Mouse (Mus musculus) embryonic facial prominence, embryonic 11.5 days (tissue): ENCODE measurements at regions not wholly inside any gene's neighbourhood (a gene's known extent, or its start where the extent isn't known, plus 50 kb on each side); places are given as distances from the start of the nearest gene placed in this dataset.

ENCODE experiments used
- ATAC-seq: fragments of 200-750 bp; cut with Nextera tagmentation; replicated peaks from 2 replicates; pipeline ENCODE4 v1.8.0; 2017; ENCODE audit warnings: low read depth; ENCODE audit not compliant: insufficient number of reproducible peaks, low FRiP score, low TSS enrichment
- DNase-seq: peaks from one replicate; pipeline ENCODE4 v3.0.0-alpha.2; 2015; ENCODE audit warnings: low spot score
- H3K27ac ChIP-seq: fragments of 300-500 bp; sonication (generic); replicated peaks from 2 replicates; pipeline ENCODE4 v1.5.1; 2014; ENCODE audit warnings: mild to moderate bottlenecking, low read depth, low read length, control low read depth
- H3K27me3 ChIP-seq: fragments of 300-500 bp; sonication (generic); 2 replicates; pipeline ENCODE4 v1.6.1; 2014; ENCODE audit warnings: mild to moderate bottlenecking, low read length, moderate library complexity, mixed read lengths; ENCODE audit not compliant: control insufficient read depth, insufficient read depth
- H3K36me3 ChIP-seq: fragments of 300-500 bp; sonication (generic); replicated peaks from 2 replicates; pipeline ENCODE4 v1.6.1; 2014; ENCODE audit warnings: low read depth, mild to moderate bottlenecking, low read length, moderate library complexity, mixed read lengths; ENCODE audit not compliant: control insufficient read depth, insufficient read depth
- H3K4me1 ChIP-seq: fragments of 300-500 bp; sonication (generic); 2 replicates; pipeline ENCODE4 v1.6.1; 2014; ENCODE audit warnings: low read length, mixed read lengths; ENCODE audit not compliant: control insufficient read depth, insufficient read depth
- H3K4me2 ChIP-seq: fragments of 300-500 bp; sonication (generic); 2 replicates; pipeline ENCODE4 v1.6.1; 2014; ENCODE audit warnings: low read depth, mild to moderate bottlenecking, control low read depth, low read length, moderate library complexity
- H3K4me3 ChIP-seq: fragments of 300-500 bp; sonication (generic); 2 replicates; pipeline ENCODE4 v1.5.1; 2014; ENCODE audit warnings: low read depth, low read length, control low read depth
- H3K9ac ChIP-seq: fragments of 300-500 bp; sonication (generic); replicated peaks from 2 replicates; pipeline ENCODE4 v1.6.1; 2014; ENCODE audit warnings: mild to moderate bottlenecking, control low read depth, low read length
- H3K9me3 ChIP-seq: fragments of 300-500 bp; sonication (generic); replicated peaks from 2 replicates; pipeline ENCODE4 v1.6.1; 2016; ENCODE audit warnings: mild to moderate bottlenecking, low read length, inconsistent platforms, mixed read lengths; ENCODE audit not compliant: control insufficient read depth
- WGBS: fragments of 180-500 bp; shearing (Covaris S2); extraction: QIAGEN DNeasy Blood & Tissue Kit; methylation state at CpG from one replicate; pipeline ENCODE4 v1.1.7; 2014; 5-methylcytosine and 5-hydroxymethylcytosine counted together

- ATAC-seq (no peak), DNase-seq (no peak)
- H3K9ac ChIP-seq = no peak overlapping the region
- peaks cover 94% of the 10 kb centered on the region for H3K27me3 ChIP-seq
- H3K4me3 ChIP-seq = no peak overlapping the region
- H3K9me3 ChIP-seq = no peaks in the 10 kb centered on the region
- no peaks in the 10 kb centered on the region for H3K36me3 ChIP-seq
- no peak overlapping the region for H3K27ac ChIP-seq
- H3K4me1 ChIP-seq = peaks cover 9% of the 10 kb centered on the region
- H3K4me2 ChIP-seq = no peak overlapping the region
- WGBS = 9% methylated on average over 5 of the region's 5 CpGs
Measured at GRCm38 (mm10) chr7:79534381-79534780, 68.2 kb upstream of the Polg start.

GRCm38 (mm10) chr7:79532626-79533140 lies 66.5 kb upstream of the Polg start:
- Histone ChIP-seq H3K36me3 (no peaks in the 10 kb centered on the region), H3K4me2 (no peak overlapping the region), H3K27ac (no peak overlapping the region), H3K9me3 (no peaks in the 10 kb centered on the region), H3K4me3 (no peak overlapping the region), H3K9ac (no peak overlapping the region), H3K27me3 (peaks cover 84% of the 10 kb centered on the region), H3K4me1 (peaks cover 9% of the 10 kb centered on the region)
- DNase-seq (no peak), ATAC-seq (no peak)
- 67% methylated on average over 5 of the region's 5 CpGs for WGBS

GRCm38 (mm10) chr7:79531551-79532356 lies 65.6 kb upstream of the Polg start:
- WGBS = 11% methylated on average over 12 of the region's 12 CpGs
- no peak overlapping the region for H3K27ac ChIP-seq
- H3K4me2 ChIP-seq = no peak overlapping the region
- peaks cover 9% of the 10 kb centered on the region for H3K4me1 ChIP-seq
- DNase-seq (peak; percentile 29), ATAC-seq (peak; percentile 15; the same call in 1 of the 2 replicates)
- H3K9me3 ChIP-seq = no peaks in the 10 kb centered on the region
- H3K27me3 ChIP-seq = peaks cover 78% of the 10 kb centered on the region
- H3K4me3 ChIP-seq = no peak overlapping the region
- no peak overlapping the region for H3K9ac ChIP-seq
- H3K36me3 ChIP-seq = no peaks in the 10 kb centered on the region

- Histone ChIP-seq H3K4me1 (peaks cover 6% of the 10 kb centered on the region), H3K4me2 (no peak overlapping the region), H3K36me3 (no peaks in the 10 kb centered on the region), H3K9me3 (no peaks in the 10 kb centered on the region), H3K4me3 (no peak overlapping the region), H3K27ac (no peak overlapping the region), H3K9ac (no peak overlapping the region), H3K27me3 (peaks cover 72% of the 10 kb centered on the region)
- no peak for ATAC-seq
- 15% methylated on average over 5 of the region's 5 CpGs for WGBS
- no peak for DNase-seq
Measured at GRCm38 (mm10) chr7:79531142-79531541, 65.0 kb upstream of the Polg start.

GRCm38 (mm10) chr7:79529480-79529879 lies 63.3 kb upstream of the Polg start:
- 19% methylated on average over 1 of the region's 1 CpGs for WGBS
- peaks cover 57% of the 10 kb centered on the region for H3K27me3 ChIP-seq
- H3K4me1 ChIP-seq = no peaks in the 10 kb centered on the region
- no peak for DNase-seq
- no peak overlapping the region for H3K4me3 ChIP-seq
- H3K9ac ChIP-seq = no peak overlapping the region
- no peaks in the 10 kb centered on the region for H3K9me3 ChIP-seq
- ATAC-seq = no peak
- H3K36me3 ChIP-seq = no peaks in the 10 kb centered on the region
- no peak overlapping the region for H3K4me2 ChIP-seq
- no peak overlapping the region for H3K27ac ChIP-seq

- Histone ChIP-seq H3K27ac (no peak overlapping the region), H3K36me3 (no peaks in the 10 kb centered on the region), H3K4me3 (no peak overlapping the region), H3K9me3 (no peaks in the 10 kb centered on the region), H3K4me2 (no peak overlapping the region), H3K4me1 (no peaks in the 10 kb centered on the region), H3K27me3 (peaks cover 42% of the 10 kb centered on the region), H3K9ac (no peak overlapping the region)
- DNase-seq (no peak), ATAC-seq (no peak)
- WGBS = 41% methylated on average over 3 of the region's 3 CpGs
Measured at GRCm38 (mm10) chr7:79527984-79528383, 61.8 kb upstream of the Polg start.

GRCm38 (mm10) chr7:79525690-79526630 lies 59.8 kb upstream of the Polg start:
- Histone ChIP-seq H3K4me2 (no peak overlapping the region), H3K4me3 (no peak overlapping the region), H3K27me3 (peaks cover 27% of the 10 kb centered on the region), H3K9me3 (no peaks in the 10 kb centered on the region), H3K4me1 (no peaks in the 10 kb centered on the region), H3K27ac (peak overlapping the region; percentile 57), H3K9ac (no peak overlapping the region), H3K36me3 (no peaks in the 10 kb centered on the region)
- 20% methylated on average over 14 of the region's 14 CpGs for WGBS
- ATAC-seq (peak; percentile 81), DNase-seq (peak; percentile 51)
